Mouse (Mus musculus) ES-Bruce4 (cell line): ENCODE measurements around the gene Itpkc. TPM values are rescaled to one million over a fixed set of nuclear protein-coding genes. Genes with fewer than 3 reads are reported as not detected.

ENCODE experiments used
- H3K27ac ChIP-seq: 2 replicates; pipeline ENCODE4 v1.5.1; 2012; ENCODE audit warnings: low read length, inconsistent platforms; ENCODE audit not compliant: insufficient read depth
- H3K27me3 ChIP-seq: 2 replicates; pipeline ENCODE4 v1.6.1; 2012; ENCODE audit warnings: mild to moderate bottlenecking, low read length, inconsistent platforms; ENCODE audit not compliant: control insufficient read depth, poor library complexity, insufficient read depth, severe bottlenecking
- H3K36me3 ChIP-seq: 2 replicates; pipeline ENCODE4 v1.6.1; 2012; ENCODE audit warnings: inconsistent platforms, mild to moderate bottlenecking, low read length, moderate library complexity; ENCODE audit not compliant: control insufficient read depth, poor library complexity, insufficient read depth, severe bottlenecking
- H3K4me1 ChIP-seq: one replicate; pipeline ENCODE4 v1.8.1; 2011; ENCODE audit warnings: low read length; ENCODE audit not compliant: control insufficient read depth, insufficient read depth
- H3K4me3 ChIP-seq: 2 replicates; pipeline ENCODE4 v1.5.1; 2011; ENCODE audit warnings: low read depth, mild to moderate bottlenecking, low read length
- H3K9ac ChIP-seq: 2 replicates; pipeline ENCODE4 v1.6.1; 2012; ENCODE audit warnings: low read depth, mild to moderate bottlenecking, inconsistent platforms; ENCODE audit not compliant: poor library complexity, severe bottlenecking
- H3K9me3 ChIP-seq: replicated peaks from 2 replicates; pipeline ENCODE4 v1.6.1; 2012; ENCODE audit warnings: mild to moderate bottlenecking, low read length, inconsistent platforms; ENCODE audit not compliant: control insufficient read depth, poor library complexity, insufficient read depth, severe bottlenecking
- CTCF ChIP-seq: IDR thresholded peaks from one replicate; pipeline ENCODE4 v1.8.1; 2011; ENCODE audit warnings: low read depth, low read length
- EP300 ChIP-seq: IDR thresholded peaks from 2 replicates; pipeline ENCODE4 v1.6.1; 2011; ENCODE audit warnings: low read depth, low read length; ENCODE audit not compliant: insufficient read depth
- POLR2A ChIP-seq: IDR thresholded peaks from one replicate; pipeline ENCODE4 v1.8.1; 2011; ENCODE audit warnings: low read length; ENCODE audit not compliant: insufficient read depth
- polyA plus RNA-seq: library from polyadenylated mRNA; stranded (reverse); fragments of >200 nt; gene quantifications from 2 replicates; pipeline ENCODE4 v1.2.4, GENCODE M21; 2011; ENCODE audit warnings: low read depth; ENCODE audit not compliant: missing spikeins, insufficient read depth, insufficient read length

The Itpkc gene
- polyA plus RNA-seq, 1 experiment, result 11.3 TPM

DNA sequence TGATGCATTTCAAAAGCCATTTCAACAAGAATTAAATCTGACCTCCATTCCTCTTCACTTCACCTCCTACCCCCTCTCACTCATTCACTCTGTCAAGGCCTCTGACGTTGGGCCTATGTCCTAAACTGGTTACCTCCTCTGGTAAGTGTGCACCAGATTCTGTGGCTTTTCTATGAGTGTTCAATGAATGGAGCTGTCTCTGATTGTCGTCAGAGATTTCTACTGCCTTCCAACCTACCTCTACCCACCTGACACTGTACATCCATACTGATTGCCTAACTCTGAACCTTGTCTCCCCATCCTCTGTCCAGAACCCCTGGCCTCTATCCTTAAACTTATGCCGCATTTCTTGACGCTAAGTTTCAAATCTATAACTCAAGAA lies 50.5 kb downstream of the Itpkc start:
- Histone ChIP-seq H3K27ac (peak overlapping the region; percentile 59), H3K4me3 (peak overlapping the region; percentile 73), H3K9me3 (no peaks in the 10 kb centered on the region), H3K9ac (peak overlapping the region; percentile 73), H3K4me1 (peaks cover 3% of the 10 kb centered on the region), H3K36me3 (no peaks in the 10 kb centered on the region), H3K27me3 (no peaks in the 10 kb centered on the region)
- TF ChIP-seq CTCF, result no peak

- no peak overlapping the region for H3K4me3 ChIP-seq
Measured at GRCm38 (mm10) chr7:27174896-27175295, 53.6 kb downstream of the Itpkc start.

GRCm38 (mm10) chr7:27174496-27174895 lies 54.0 kb downstream of the Itpkc start:
- H3K27me3 ChIP-seq, result no peaks in the 10 kb centered on the region
- no peak overlapping the region for H3K9ac ChIP-seq
- H3K27ac ChIP-seq, result no peak overlapping the region
- TF ChIP-seq CTCF, result no peak
- TF ChIP-seq POLR2A, result no peak
- TF ChIP-seq EP300, result no peak
- peaks cover 5% of the 10 kb centered on the region for H3K4me1 ChIP-seq
- H3K9me3 ChIP-seq, result no peaks in the 10 kb centered on the region
- no peak overlapping the region for H3K4me3 ChIP-seq
- no peaks in the 10 kb centered on the region for H3K36me3 ChIP-seq

More at GRCm38 (mm10) chr7:27174896-27175295, 53.6 kb downstream of the Itpkc start:
- Histone ChIP-seq H3K27me3 (no peaks in the 10 kb centered on the region), H3K4me1 (peaks cover 5% of the 10 kb centered on the region), H3K36me3 (no peaks in the 10 kb centered on the region), H3K27ac (no peak overlapping the region), H3K9me3 (no peaks in the 10 kb centered on the region), H3K9ac (no peak overlapping the region)
- no peak for TF ChIP-seq CTCF
- no peak for TF ChIP-seq POLR2A
- TF ChIP-seq EP300, result no peak

DNA sequence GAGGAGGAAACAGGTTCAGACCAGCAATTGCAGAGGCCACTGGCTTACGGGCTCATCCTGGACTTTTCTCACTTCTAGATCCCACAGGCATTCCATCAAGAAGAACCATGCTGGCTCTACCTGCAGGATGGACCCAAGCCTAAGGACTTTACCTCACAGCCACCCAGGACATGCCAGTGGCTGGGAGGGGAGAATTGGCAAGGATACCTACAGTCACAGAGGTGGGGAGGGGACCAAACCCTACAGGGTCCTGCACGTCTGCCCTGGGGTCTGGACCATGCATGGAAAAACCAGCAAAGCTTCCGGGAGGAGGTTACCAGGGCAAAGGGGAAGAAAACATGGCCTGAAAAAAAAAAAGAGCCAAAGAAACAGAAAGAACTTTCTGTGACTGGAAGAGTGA lies 57.5 kb downstream of the Itpkc start:
- H3K4me1 ChIP-seq, result peaks cover 5% of the 10 kb centered on the region
- H3K9me3 ChIP-seq, result no peaks in the 10 kb centered on the region
- TF ChIP-seq POLR2A, result no peak
- TF ChIP-seq CTCF, result no peak
- no peak for TF ChIP-seq EP300
- H3K9ac ChIP-seq, result no peak overlapping the region
- no peaks in the 10 kb centered on the region for H3K36me3 ChIP-seq
- H3K27me3 ChIP-seq, result no peaks in the 10 kb centered on the region
- H3K27ac ChIP-seq, result no peak overlapping the region
- H3K4me3 ChIP-seq, result no peak overlapping the region

DNA sequence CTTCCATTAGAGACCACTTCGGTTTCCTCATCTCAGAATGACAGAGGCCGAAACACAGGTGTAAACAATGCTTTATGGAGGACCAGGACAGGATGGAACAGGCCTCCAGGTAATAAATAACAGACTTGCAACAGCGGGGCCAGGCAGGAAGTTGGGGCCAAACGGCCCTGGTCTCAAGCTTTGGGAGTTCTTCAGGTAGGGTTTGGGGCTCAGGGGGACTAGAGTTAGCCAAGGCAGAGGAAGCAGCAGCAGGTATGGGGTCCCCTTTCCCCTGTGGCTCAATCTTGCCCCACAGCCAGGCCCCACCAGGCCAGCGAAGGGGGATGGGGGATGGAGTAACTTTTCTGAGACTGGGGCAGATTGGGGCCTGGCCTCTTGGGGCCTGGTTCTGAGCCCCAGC lies 60.1 kb downstream of the Itpkc start:
- Histone ChIP-seq H3K27ac (no peak overlapping the region), H3K9ac (no peak overlapping the region), H3K27me3 (no peaks in the 10 kb centered on the region), H3K36me3 (no peaks in the 10 kb centered on the region), H3K4me3 (no peak overlapping the region), H3K9me3 (no peaks in the 10 kb centered on the region), H3K4me1 (peaks cover 2% of the 10 kb centered on the region)
- TF ChIP-seq POLR2A (no peak), CTCF (no peak), EP300 (no peak)

DNA sequence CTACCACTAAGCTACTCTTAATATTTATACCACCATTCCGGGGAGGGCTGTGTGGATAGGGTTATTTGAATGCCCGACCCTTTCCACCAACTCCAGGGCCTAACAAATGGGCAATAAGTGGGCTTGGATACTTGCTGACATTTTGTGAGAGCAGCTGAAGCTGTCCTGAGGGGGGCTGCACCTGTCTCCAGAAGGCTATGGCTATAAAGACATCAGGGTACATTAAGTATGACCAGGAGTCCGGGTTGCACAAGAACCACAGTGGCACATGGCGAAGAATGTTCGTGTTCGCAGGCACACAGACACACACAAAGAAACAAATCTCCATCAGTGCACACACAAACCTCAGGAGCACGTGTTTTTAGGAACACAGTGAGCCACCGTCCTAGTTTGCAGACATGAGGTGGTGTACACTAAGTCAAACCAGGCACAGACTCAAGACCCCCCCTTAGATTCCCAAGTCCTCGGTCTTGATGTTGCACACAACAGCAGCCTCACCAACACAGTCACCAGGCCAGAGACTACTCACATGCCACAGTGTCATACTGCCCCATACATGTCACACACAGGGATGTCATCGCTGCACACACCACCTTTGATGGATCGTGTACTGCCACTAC lies 60.9 kb downstream of the Itpkc start:
- TF ChIP-seq CTCF, result no peak
- Histone ChIP-seq H3K4me1 (no peaks in the 10 kb centered on the region), H3K27ac (0 out of 2 replicates have a peak overlapping the region, but pooled peaks have one; percentile 14), H3K9ac (no peak overlapping the region), H3K27me3 (no peaks in the 10 kb centered on the region), H3K4me3 (no peak overlapping the region), H3K36me3 (no peaks in the 10 kb centered on the region), H3K9me3 (no peaks in the 10 kb centered on the region)
